Mouse (Mus musculus): ENCODE results near the gene Esp36. TPM values are rescaled to one million over a fixed set of nuclear protein-coding genes. Genes with fewer than 3 reads are reported as not detected.
"Not testable (repeated sequence)": the region's sequence is repeated elsewhere in the genome, so short reads cannot be mapped to it uniquely, and the experiment has no call there.

Esp36 gene
- total RNA-seq (2021) = not detected in 2 replicates
- long read RNA-seq, experiment 1 = 0 reads
- long read RNA-seq, experiment 2 = 0 reads

DNA sequence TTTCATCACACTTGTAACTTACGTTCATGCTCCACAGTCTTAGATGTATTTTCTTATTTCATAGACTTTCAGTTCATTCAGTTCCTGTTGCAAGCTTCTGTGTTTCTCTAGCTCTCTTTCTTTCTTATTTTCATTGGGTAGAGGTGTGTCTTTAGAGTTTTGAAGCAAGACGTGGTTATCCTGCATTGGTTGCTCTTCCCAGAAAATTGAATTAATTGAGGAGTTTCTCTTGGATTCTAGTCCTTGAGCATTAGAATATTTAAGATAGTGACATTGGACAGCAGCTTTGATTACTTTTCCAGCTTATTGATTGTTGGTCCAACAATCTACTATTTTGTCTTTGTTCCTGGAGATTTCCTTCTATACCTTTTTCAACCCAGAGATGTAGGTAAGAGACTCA is at the start of gene Esp36:
TSS of gene Esp36 (minus strand) at position 101 of the 400 bp plus-strand sequence.
- DNase-seq = no peak

DNA sequence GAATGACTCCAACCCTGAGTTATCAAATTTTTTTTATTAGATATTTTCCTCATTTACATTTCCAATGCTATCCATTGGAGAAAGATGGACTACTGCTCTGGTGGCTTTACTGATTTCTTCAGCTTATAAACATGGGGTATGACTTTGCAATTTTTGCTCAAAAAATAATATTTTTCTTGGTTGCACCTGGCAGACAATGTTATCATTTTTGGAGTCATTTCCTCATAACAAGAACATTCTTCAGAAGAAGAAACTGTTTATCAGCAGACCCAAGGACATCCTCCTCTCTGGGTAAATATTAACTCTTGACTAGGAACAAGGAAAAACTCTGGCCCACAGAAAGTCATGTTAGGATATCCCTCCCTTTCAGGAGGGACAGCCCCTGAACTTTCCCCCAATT is 36.2 kb upstream of the Esp36 start:
- not testable (repeated sequence) for DNase-seq

DNA sequence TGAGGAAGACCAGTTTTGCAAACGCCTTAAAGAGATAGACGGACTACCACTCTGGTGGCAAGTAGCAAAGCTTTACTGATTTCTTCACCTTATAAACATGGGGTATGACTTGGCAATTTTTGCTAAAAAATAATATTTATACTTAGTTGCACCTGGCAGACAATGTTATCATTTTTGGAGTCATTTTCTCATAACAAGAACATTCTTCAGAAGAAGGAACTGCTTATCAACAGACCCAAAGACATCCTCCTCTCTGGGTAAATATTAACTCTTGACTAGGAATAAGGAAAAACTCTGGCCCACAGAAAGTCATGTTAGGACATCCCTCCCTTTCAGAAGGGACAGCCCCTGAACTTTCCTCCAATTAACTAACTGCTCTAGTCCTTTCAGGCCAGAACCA is 30.7 kb upstream of the Esp36 start:
- DNase-seq = no peak

DNA sequence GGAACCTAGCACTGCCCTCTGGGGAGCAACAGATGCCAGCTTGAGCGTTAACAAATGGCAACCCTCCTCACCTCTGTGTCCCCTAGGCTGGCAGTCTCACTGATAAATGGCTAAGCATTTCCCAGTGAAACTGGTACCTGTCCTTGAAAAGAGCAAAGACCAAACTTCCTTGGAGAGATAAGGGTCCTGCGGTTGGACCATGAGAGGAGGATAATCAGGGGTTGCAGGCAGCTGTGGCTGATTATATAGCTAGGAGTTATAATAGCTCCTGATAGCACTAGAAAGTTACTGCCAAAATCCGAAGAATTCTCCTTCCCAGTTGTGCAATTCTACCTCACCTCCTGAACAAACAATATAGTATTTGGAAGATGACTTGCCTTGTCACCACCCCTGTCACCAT is 13.8 kb downstream of the Esp36 start:
- no peak for DNase-seq

DNA sequence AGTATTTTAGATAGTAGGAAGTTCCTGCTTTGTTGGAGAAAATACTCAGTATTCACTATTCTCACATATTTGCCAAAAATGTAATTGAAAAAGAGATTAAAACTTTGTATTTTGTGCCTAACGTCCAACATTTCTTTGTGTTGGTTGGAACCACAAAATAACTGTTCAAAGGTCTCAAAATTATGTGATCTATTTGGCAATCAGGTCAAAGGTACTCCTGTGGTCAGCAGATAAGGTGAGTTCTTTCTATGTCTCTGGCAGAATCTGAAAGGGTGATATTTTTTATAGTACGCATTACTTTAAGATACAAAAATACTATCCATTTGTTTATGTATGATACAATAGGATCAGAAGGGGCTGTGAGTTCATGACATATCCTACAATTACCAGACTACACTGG is 28.2 kb downstream of the Esp36 start:
- no peak for DNase-seq

Other genes starting within 250 kb of the Esp36 start
- gene Olfr134, start 248.8 kb downstream of the Esp36 start, total RNA-seq (2021) = not detected in 2 replicates
- not detected in 2 replicates for gene Olfr135, start 215.8 kb downstream of the Esp36 start, total RNA-seq (2021)
- gene Olfr138, start 159.2 kb downstream of the Esp36 start, total RNA-seq (2021) = not detected in 2 replicates
- not detected in 2 replicates for gene Olfr137, start 112.6 kb downstream of the Esp36 start, total RNA-seq (2021)
- not detected in 2 replicates for gene Olfr136, start 90.4 kb downstream of the Esp36 start, total RNA-seq (2021)
- gene Esp34, start 134.0 kb upstream of the Esp36 start, total RNA-seq (2021) = not detected in 2 replicates
- gene Esp31, start 219.3 kb upstream of the Esp36 start, total RNA-seq (2021) = not detected in 2 replicates

Measured in adrenal gland, postnatal 14 days (tissue).